Mouse (Mus musculus): Measurements from ENCODE around the gene Alg1.

Gene Alg1

DNA sequence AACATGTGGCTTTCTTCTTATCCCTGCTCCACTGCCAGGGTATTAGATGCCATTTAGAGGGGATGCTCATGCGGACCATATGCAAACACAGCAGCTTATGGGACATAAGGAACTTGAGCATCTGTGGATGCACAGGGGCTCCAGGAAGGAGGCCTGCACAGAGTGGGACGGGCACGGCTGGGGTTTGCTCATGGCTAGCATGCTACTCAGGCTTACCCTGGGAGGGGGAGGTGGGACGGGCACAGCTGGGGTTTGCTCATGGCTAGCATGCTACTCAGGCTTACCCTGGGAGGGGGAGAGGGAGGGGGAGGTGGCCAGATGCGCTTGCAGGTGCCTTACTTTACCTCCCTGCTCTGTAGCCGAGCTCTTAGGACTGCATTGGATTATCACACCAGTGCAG, 9.5 kb downstream of the Alg1 start:
- no peak for DNase-seq

DNA sequence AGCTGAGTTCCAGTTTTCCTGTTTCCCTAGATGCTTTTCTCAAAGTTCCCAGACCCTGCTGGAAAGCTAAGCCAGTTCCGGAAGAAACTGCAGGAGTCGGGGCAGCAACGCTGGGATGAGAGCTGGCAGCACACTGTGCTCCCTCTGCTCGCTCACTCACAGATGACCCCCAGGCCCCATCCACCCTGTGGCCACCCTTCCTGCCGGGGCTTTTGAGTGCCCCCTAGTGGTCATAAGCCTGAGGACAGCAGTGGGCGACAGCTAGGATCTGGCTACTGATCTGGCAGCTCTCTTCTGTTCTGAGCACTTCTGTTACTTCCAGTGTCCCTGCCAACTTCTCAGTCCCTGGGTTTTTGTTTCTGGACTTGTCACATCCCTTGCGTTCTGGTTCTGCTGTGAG, 11.0 kb downstream of the Alg1 start:
- peak; percentile 56 for DNase-seq

DNA sequence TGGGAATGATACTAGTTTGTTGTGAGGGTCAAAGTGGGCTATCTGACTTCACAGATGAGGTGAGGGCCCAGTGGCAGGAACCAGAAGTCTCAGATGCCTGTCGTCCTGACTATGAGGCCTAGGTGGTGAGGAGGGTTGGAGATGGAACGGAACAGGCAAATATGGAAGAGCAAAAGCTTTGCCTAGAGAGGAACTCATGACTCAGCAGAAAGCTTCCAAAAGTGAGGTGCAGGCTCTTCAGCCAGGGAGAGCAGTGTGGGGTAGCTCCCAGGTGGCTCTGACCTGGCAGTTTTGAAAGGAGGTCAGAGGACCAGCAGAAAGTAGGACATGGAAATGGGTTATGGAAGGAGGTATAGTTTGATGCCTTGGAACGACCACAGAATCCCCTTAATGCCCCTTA, 17.5 kb downstream of the Alg1 start:
- DNase-seq, result no peak

DNA sequence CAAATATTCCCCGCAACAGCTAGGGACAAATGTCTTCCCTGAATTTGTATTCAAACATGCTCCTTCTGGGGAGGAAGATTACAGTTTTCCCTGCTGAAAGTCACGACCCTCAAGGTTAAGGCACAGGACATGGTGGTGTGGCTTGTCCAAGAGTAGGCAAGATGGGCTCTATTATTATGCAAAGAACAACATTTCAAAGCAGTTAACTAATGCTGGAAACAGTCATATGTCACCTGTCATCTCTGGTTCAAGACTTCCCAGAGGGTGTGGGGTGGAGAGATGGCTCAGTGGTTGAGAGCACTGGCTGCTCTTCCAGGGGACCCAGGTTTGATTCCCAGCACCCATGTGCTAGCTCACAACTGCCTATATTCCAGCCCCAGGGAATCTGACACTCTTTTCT, 18.8 kb downstream of the Alg1 start:
- no peak for DNase-seq

DNA sequence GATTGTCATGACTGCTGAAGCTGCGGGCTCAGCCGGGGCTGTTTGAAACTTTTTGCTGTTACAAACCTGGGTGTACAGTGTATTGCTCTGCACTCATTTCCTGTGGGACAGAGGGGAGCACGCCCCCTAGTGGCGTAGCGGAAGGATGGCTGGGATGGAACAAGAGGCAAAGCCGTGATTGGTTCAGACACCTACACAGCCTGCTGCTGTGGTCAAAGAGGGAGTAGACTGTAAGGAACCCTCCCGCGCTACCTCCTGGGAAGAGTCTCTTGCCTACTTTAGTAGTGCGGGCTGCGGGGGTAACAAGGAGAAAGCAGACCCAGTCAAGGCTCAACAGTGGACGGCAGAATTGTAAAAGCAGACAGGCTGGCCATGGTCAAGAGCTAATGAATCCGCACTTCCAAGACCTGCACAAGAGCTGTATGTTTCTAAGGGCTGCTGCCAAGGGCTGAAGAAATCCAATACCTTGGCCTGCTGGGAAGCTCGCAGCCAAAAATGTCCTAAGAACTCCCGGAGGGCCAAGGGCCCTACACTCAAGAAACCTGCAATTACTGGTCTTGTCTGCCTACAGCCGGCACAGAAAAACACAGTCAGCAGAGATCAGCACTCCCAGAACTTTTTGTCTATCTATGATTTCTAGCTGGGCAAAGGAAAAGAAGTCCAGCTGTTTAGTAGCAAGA, 21.1 kb downstream of the Alg1 start:
- peak; percentile 90 for DNase-seq

DNA sequence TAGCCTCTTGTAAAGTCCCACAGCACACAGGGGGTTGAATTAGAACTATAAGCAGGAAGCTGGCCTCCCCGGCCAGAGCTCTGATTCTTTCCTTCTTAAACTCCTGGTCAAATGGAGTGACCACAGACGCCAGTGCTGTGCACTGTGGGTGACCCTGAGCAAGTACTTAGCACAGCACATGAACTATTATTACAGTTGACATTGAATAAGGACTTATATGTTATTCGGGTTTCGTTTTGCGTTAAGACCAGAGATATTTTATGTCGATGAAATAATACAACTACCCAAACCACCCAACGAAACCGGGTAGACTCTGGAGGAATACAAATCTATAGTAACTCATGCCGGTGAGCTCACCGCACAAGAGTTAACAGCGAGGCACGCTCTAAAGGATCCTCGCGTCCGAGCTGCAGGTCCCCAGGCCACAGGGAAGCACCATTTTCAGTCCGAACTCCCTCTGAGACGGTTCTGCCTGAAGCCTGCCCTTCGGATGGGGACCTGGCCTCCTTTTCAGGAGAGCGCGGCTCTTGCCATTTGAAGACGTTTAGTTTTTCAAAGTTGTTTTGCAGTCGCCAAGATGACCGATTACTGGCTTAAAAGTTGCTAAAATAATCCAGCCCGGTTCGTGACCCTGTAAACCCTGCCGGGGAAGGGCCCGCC, 21.8 kb downstream of the Alg1 start:
- peak; percentile 10 for DNase-seq

DNA sequence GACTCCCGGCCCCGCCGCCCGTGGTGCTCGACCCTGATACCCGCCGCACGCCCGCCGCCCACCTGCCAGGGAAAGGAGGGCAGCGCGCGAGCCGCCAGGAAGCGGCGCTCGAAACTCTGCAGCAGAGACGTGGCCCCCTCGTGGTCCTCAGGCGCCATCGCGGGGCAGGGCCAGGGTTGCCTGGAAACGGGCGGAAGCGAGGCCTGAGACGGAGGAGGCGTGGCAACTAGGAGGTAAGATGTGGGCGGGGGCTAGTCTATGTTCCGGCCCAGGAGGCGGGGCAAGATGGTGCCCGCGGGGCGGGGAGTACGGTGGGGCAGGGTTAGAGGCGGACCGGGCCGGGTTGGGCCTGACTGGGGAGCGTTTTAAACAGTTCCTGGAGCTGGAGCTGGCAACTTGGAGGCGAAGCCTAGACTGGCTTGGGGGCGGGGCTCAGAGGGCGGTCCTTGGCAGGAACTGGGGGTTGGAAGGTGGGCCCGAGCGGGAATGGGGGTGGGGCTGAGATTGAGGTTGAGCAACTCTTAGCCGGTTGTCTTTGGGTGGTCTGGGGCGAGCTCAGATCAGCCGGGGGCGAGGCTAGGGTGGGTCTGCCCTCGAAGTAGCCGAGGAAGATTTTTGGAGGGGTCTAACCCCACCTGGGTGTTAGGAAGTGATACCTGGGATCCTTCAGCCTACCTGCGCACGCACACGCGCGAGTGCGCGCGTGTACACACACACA, 22.5 kb downstream of the Alg1 start, which contains the start of gene Eef2kmt:
Gene Eef2kmt, minus strand, starts transcription at position 205 of the 718 bp plus-strand sequence.
- DNase-seq, result peak; percentile 100

DNA sequence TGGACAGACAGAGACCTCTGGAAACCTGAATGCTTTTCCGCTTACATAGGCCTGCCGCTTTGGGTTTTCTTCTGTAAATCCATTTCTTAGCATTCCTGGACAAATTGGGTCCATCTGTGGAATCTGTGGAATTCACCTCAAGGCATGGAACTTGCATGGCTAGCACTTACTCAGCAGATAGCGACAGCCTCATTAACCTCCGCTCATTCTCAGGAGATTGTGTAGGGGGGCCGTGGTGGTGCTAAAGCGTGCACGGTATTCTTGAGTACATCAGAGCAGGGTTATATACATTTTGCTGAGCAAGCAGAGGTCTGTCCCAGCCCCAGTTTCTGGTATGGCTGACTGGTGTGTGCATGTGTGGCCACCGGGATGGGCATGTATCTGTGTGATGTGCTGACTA, 29.7 kb downstream of the Alg1 start:
- no peak for DNase-seq

DNA sequence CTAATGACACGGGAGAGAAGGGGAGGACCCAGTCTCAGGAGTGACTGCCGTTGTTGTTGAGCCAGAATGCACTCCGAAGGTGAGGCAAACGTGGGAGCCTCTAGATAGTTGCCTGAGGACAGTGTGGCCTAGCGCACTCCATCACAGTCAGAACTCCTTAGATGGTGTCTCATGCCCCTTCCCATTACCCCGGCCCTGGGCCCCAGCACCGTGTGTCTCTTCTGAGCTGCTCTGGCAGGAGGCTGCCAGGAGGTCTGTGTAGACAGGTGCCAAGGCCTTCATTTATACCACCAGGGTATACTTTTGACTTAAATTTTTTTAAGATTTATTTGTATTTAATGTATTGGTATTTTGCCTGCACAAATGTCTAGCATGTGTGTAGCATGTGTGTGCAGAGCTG, 30.5 kb downstream of the Alg1 start:
- DNase-seq, result no peak

DNA sequence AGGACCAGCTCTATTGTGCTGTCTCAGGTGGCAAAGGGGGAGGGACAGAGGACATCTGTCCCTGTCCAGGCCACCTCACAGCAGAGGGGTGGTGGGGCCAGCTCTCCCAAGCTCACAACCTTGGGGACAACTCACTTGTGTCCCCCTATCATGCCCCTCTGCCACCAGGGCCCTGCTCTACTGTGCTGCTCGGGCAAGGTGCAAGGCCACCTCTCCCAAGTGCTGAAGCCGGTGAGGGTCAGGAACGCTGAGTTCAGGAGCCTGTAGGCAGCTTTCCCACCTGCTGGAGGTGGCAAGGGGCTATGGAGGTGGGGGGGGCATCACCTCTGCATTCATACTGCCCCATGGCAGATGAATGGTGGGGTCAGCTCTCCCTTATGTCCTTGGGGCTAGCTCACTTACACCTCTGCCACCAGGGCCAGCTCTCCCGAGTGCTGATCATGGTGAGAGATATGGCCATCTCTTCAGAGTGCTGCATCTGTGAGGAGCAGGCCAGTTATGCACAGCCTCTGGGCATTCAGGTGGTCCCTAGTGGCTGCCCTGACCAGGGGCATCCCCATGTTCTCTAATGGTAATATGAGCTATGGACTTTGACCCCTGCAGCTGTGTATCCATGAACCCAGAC, 38.1 kb downstream of the Alg1 start:
- no peak for DNase-seq

DNA sequence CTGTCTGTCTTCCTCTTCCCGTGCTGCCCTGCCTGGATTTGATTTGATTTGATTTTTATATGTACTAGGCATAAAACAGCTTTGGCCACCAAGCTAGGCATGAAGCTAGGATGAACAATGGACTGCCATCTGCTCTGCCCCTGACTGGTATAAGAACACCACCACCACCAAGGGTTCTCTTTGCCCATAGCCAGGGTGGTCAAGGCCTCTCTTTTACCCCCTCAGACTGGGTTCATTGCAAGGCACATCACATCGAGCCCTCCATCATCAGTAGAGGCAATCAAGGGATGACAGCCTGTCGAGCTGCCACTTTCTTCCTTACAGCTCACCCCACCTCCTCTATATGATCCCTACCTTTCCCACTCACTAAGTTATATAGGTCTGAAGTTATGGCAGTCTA, 39.0 kb downstream of the Alg1 start:
- no peak for DNase-seq

DNA sequence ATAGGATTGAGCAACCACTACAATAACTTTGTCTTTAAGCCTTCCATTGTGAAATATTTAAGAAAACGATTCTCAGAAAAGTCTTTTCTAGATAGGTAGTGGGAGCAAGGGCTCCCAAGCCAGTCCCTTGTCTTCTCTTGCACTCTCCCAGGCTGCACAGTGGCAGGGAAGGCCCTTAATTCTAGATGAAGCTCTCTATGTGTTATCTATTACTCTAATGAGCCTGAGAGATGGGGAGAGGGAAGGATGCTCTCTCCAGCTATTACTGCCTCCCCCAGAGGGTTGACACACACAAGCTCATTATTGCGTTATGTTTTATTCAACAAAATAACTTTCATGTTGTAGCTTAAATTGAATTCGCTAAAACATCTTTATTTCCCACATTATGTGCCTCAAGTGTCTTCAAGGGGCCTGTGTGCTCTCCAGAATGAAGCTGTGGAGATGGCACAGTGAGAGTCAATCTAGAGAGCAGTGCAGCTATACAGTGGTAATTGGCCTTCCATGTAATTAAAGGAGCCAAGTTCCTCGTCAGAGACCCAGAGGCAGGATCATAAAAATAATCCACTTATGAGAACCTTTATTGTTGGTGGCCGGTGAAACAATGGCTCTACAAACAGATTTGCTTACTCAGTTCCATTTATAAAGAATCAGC, 46.3 kb downstream of the Alg1 start:
- DNase-seq, result no peak

DNA sequence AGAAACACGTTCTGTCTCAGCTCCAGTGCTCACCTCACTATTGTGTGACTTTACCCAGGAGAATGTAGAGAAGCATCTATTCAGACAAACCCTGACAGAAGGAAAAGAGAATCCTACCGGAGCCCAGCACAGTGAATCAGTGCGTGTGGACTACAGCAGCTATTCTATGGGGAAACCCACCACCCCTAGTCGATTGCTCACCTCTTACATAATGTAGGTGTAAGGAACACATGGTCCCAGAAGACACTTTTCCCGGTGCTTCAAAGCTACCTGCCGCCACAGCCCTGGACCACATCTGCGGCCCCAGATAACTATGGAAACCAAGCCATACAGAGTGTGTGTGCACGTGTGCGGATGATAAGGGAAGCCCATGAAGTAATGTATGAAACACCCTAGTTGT, 49.3 kb downstream of the Alg1 start:
- no peak for DNase-seq

DNA sequence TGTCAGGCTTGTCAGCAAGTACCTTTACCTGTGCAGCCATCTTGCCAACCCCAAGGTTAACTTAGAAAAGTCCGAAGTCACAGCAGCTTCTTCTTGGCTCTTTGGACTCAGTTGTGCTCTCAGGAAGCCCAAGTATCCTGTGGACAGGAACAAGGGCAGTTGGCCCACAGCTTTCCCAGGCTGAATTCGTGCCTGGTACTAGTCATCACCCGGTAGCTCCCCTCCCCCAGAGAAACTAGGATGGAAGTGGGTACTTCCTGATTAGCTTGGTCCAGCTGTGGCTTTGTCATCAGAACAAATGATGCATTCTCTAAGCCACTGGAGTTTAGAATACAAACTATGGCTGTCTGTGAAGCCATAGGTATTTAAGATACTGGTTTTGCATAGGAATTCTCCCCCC, 52.0 kb downstream of the Alg1 start:
- no peak for DNase-seq

Measured in thymus, postnatal 25 days (tissue).